Mouse (Mus musculus): ENCODE results near the gene Olfr1357. TPM values are rescaled to one million over a fixed set of nuclear protein-coding genes. Genes with fewer than 3 reads are reported as not detected.

Gene Olfr1357
- polyA plus RNA-seq, 1 experiment, result not detected

DNA sequence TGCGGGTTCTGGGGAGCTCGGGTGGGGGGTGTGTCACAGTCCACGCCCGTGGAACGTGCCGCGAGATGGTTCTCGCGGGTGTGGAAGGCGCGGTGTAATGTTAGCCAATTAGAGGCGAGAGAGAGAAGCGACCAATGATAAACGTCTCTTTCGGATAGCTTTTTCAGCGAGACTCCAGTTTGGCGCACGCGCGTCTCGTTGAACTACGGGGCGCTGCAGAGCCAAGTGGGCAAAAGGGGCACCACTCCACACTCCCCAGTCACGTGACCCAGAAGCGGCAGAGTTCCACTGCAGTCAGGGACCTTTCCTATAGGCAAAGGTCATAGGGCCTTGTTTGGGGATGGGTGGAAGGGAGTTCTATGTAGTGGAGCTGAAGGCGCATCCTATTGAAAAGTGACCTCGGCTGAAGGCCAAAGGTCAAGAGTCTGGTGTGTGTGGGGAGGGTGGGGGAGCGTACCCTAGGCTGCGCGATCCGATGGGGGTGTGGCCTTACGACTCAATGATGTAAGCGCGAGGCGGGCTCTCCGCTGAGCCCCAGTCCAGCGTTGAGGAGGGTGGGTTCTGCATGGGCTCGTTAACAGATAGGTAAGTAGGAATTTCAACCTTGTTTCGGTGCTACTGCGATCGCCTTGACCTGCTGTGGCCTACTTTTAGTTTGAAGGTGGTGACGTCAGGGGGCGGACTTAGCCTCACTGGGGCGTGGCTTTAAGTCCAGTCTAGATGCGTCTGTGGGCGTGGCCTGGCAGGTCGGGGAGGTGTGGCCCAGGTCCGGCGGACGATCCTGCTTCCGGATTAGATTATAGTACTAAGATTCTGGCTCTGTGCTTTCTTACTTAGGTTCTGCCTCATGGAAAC is 43.4 kb downstream of the Olfr1357 start, which contains the start of gene Ilvbl:
Gene Ilvbl, plus strand, starts transcription at position 97 of the 855 bp plus-strand sequence.
- TF ChIP-seq CTCF (IDR thresholded peaks at IDR 0.05; ENCODE audit: insufficient read depth, low read depth, low read length) (no peak), POLR2A (IDR thresholded peaks at IDR 0.05; ENCODE audit: insufficient read depth, low read depth, low read length) (no peak)
- WGBS, result under 1% methylated on average over 51 of the region's 51 CpGs
- peak within 1 kb of the TSS; percentile 91 for H3K27ac ChIP-seq (ENCODE audit: insufficient read depth, low read depth, low read length)
- peaks cover 8% of the 10 kb centered on the region for H3K4me1 ChIP-seq (ENCODE audit: control insufficient read depth, insufficient read depth, low read length)
- H3K4me3 ChIP-seq (ENCODE audit: insufficient read depth, low read depth, low read length), result peak within 1 kb of the TSS; percentile 81

DNA sequence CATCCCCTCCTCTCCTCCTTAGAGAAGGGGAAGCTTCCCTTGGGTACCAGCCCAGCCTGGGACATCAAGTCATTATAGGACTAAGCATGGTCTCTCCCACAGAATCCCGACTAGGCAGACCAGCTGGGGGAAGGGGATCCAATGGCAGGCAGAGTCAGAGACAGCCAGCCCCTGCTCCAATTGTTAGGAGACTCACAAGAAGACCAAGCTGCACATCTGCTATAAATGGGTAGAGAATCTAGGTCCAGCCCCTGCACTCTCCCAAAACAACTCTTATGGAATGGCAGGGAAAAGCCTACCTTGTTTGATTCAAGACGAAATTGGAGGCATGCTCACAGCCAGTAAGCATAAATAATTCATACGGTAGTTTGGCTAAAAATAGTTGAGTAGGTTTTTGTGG is 44.6 kb downstream of the Olfr1357 start:
- 43% methylated on average over 3 of the region's 3 CpGs for WGBS
- Histone ChIP-seq H3K4me1 (ENCODE audit: control insufficient read depth, insufficient read depth, low read length) (peaks cover 8% of the 10 kb centered on the region), H3K27ac (ENCODE audit: insufficient read depth, low read depth, low read length) (no peak overlapping the region), H3K4me3 (ENCODE audit: insufficient read depth, low read depth, low read length) (no peak overlapping the region)
- TF ChIP-seq CTCF (IDR thresholded peaks at IDR 0.05; ENCODE audit: insufficient read depth, low read depth, low read length), result no peak
- TF ChIP-seq POLR2A (IDR thresholded peaks at IDR 0.05; ENCODE audit: insufficient read depth, low read depth, low read length), result no peak

DNA sequence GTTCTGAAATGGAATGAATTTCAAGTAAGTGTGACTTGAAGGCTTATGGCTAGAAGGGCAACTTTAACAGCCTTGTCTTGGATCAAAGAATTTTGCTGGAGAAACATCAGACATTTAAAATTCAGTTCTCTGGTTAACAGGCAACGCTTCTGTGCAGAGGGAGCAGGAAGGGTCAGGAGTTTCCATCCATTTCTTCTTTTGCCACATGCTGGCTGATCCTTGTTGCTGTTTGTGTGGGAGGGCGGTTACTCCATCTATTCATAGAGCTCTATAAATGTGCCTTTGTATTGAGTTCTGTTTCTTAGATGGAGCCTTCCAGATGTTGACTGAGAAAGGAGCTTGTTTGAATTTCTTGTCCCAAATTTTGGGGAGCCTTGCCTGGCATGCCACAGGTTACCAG is 47.0 kb downstream of the Olfr1357 start:
- peak overlapping the region; percentile 25; the same call in 1 of the 2 replicates for H3K27ac ChIP-seq (ENCODE audit: insufficient read depth, low read depth, low read length)

DNA sequence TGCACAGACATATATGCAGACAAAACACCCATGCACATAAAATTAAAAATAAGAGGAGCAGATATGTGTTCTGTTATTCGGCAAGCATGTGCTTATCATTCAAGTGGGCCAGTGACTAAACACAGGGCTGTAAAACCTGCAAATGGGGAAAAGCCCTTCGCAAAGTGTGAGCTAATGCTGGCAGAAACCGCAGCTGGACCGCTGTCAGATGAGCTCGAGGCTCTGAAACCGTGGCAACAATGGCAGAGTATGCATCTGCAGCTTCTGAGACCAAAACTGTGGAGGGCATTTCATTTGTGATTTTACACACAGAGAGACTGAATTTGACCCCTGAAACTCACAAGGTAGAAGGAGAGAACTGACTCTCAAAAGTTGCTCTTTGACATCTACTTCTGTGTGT is 47.5 kb downstream of the Olfr1357 start:
- WGBS, result 39% methylated on average over 6 of the region's 6 CpGs
- TF ChIP-seq CTCF (IDR thresholded peaks at IDR 0.05; ENCODE audit: insufficient read depth, low read depth, low read length) (no peak), POLR2A (IDR thresholded peaks at IDR 0.05; ENCODE audit: insufficient read depth, low read depth, low read length) (no peak)
- H3K4me1 ChIP-seq (ENCODE audit: control insufficient read depth, insufficient read depth, low read length), result peaks cover 2% of the 10 kb centered on the region; the same call in 1 of the 2 replicates
- H3K4me3 ChIP-seq (ENCODE audit: insufficient read depth, low read depth, low read length), result no peak overlapping the region
- H3K27ac ChIP-seq (ENCODE audit: insufficient read depth, low read depth, low read length), result peak overlapping the region; percentile 25; the same call in 1 of the 2 replicates

More for the DNA sequence above, 47.0 kb downstream of the Olfr1357 start:
- H3K4me3 ChIP-seq (ENCODE audit: insufficient read depth, low read depth, low read length), result no peak overlapping the region
- WGBS, result 21% methylated on average over 2 of the region's 2 CpGs
- TF ChIP-seq CTCF (IDR thresholded peaks at IDR 0.05; ENCODE audit: insufficient read depth, low read depth, low read length) (no peak), POLR2A (IDR thresholded peaks at IDR 0.05; ENCODE audit: insufficient read depth, low read depth, low read length) (no peak)
- peaks cover 5% of the 10 kb centered on the region for H3K4me1 ChIP-seq (ENCODE audit: control insufficient read depth, insufficient read depth, low read length)

GRCm38 (mm10) chr10:78569686-78570085 is 48.2 kb downstream of the Olfr1357 start:
- Histone ChIP-seq H3K4me1 (ENCODE audit: control insufficient read depth, insufficient read depth, low read length) (peaks cover 2% of the 10 kb centered on the region; the same call in 1 of the 2 replicates), H3K4me3 (ENCODE audit: insufficient read depth, low read depth, low read length) (no peak overlapping the region), H3K27ac (ENCODE audit: insufficient read depth, low read depth, low read length) (no peak overlapping the region)
- TF ChIP-seq POLR2A (IDR thresholded peaks at IDR 0.05; ENCODE audit: insufficient read depth, low read depth, low read length) (no peak), CTCF (IDR thresholded peaks at IDR 0.05; ENCODE audit: insufficient read depth, low read depth, low read length) (no peak)
- 64% methylated on average over 3 of the region's 3 CpGs for WGBS

GRCm38 (mm10) chr10:78569191-78569590 is 48.7 kb downstream of the Olfr1357 start:
- H3K4me3 ChIP-seq (ENCODE audit: insufficient read depth, low read depth, low read length), result no peak overlapping the region
- H3K27ac ChIP-seq (ENCODE audit: insufficient read depth, low read depth, low read length), result no peak overlapping the region
- 69% methylated on average over 3 of the region's 3 CpGs for WGBS
- H3K4me1 ChIP-seq (ENCODE audit: control insufficient read depth, insufficient read depth, low read length), result peaks cover 2% of the 10 kb centered on the region; the same call in 1 of the 2 replicates
- TF ChIP-seq CTCF (IDR thresholded peaks at IDR 0.05; ENCODE audit: insufficient read depth, low read depth, low read length), result no peak
- TF ChIP-seq POLR2A (IDR thresholded peaks at IDR 0.05; ENCODE audit: insufficient read depth, low read depth, low read length), result no peak

DNA sequence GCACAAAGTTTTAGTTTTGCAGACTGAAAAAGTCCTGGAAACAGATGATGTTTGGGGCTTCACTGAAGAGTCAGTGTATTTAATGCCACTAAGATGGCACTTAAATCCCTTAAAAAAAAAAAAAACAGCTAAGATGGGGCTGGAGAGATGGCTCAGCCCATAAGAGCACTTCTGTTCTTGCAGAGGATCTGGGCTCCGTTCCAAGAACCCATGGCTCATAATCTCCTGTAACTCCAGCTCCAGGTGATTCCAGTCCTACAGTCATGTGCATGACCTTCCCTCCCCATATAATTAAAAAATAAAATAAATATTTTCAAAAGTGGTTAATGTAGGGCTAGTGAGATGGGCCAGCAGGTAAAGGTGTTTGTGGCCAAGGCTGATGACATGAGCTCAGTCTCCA is 52.8 kb downstream of the Olfr1357 start:
- Histone ChIP-seq H3K27ac (ENCODE audit: insufficient read depth, low read depth, low read length) (no peak overlapping the region), H3K4me1 (ENCODE audit: control insufficient read depth, insufficient read depth, low read length) (no peaks in the 10 kb centered on the region), H3K4me3 (ENCODE audit: insufficient read depth, low read depth, low read length) (no peak overlapping the region)
- 87% methylated on average over 1 of the region's 1 CpGs for WGBS
- TF ChIP-seq CTCF (IDR thresholded peaks at IDR 0.05; ENCODE audit: insufficient read depth, low read depth, low read length), result no peak
- no peak for TF ChIP-seq POLR2A (IDR thresholded peaks at IDR 0.05; ENCODE audit: insufficient read depth, low read depth, low read length)

Other genes starting within 250 kb of the Olfr1357 start
- 444 TPM in 1 of 2 replicates, not detected in the other for gene Rrp1, start 205.0 kb downstream of the Olfr1357 start, polyA plus RNA-seq (2012; ENCODE audit: insufficient read depth, insufficient read length, low replicate concordance, missing spikeins)
- gene Cstb, start 192.4 kb downstream of the Olfr1357 start, polyA plus RNA-seq (2012; ENCODE audit: insufficient read depth, insufficient read length, low replicate concordance, missing spikeins), result 1,067 TPM in 1 of 2 replicates, not detected in the other
- gene Pdxk, start 153.1 kb downstream of the Olfr1357 start, polyA plus RNA-seq (2012; ENCODE audit: insufficient read depth, insufficient read length, low replicate concordance, missing spikeins), result not detected in 2 replicates
- gene Olfr1358, start 100.6 kb downstream of the Olfr1357 start, polyA plus RNA-seq (2012; ENCODE audit: insufficient read depth, insufficient read length, low replicate concordance, missing spikeins), result not detected in 2 replicates
- gene Ilvbl, start 43.7 kb downstream of the Olfr1357 start, polyA plus RNA-seq (2012; ENCODE audit: insufficient read depth, insufficient read length, low replicate concordance, missing spikeins), result not detected in 2 replicates
- not detected in 2 replicates for gene Syde1, start 26.1 kb downstream of the Olfr1357 start, polyA plus RNA-seq (2012; ENCODE audit: insufficient read depth, insufficient read length, low replicate concordance, missing spikeins)
- gene Casp14, start 100.2 kb upstream of the Olfr1357 start, polyA plus RNA-seq (2012; ENCODE audit: insufficient read depth, insufficient read length, low replicate concordance, missing spikeins), result not detected in 2 replicates
- gene Ccdc105, start 135.0 kb upstream of the Olfr1357 start, polyA plus RNA-seq (2012; ENCODE audit: insufficient read depth, insufficient read length, low replicate concordance, missing spikeins), result not detected in 2 replicates
- gene Slc1a6, start 162.4 kb upstream of the Olfr1357 start, polyA plus RNA-seq (2012; ENCODE audit: insufficient read depth, insufficient read length, low replicate concordance, missing spikeins), result not detected in 2 replicates
- not detected in 2 replicates for gene Olfr1356, start 234.1 kb upstream of the Olfr1357 start, polyA plus RNA-seq (2012; ENCODE audit: insufficient read depth, insufficient read length, low replicate concordance, missing spikeins)